Mouse (Mus musculus): ENCODE measurements around the gene Dgkg.

- TF ChIP-seq CTCF (IDR thresholded peaks at IDR 0.05; ENCODE audit: low read depth, low read length): no peak
- no peak for TF ChIP-seq POLR2A (IDR thresholded peaks at IDR 0.05; ENCODE audit: borderline replicate concordance, low read depth, low read length)
Observed at GRCm38 (mm10) chr16:22687711-22688230, 30.8 kb upstream of the Dgkg start.
